Mouse (Mus musculus) spleen, adult 2 months (tissue): Measurements from ENCODE around the gene Rnf167.

ENCODE experiments used
- CTCF ChIP-seq: fragments of 200-500 bp; IDR thresholded peaks from 2 replicates; pipeline ENCODE4 v1.5.1; 2011; ENCODE audit warnings: mild to moderate bottlenecking, inconsistent platforms; ENCODE audit not compliant: insufficient read depth, insufficient read length, insufficient replicate concordance; ENCODE audit errors: extremely low read depth
- POLR2A ChIP-seq: fragments of 200-500 bp; IDR thresholded peaks from 2 replicates; pipeline ENCODE4 v1.6.1; 2011; ENCODE audit warnings: low read depth, low read length, inconsistent platforms

DNA sequence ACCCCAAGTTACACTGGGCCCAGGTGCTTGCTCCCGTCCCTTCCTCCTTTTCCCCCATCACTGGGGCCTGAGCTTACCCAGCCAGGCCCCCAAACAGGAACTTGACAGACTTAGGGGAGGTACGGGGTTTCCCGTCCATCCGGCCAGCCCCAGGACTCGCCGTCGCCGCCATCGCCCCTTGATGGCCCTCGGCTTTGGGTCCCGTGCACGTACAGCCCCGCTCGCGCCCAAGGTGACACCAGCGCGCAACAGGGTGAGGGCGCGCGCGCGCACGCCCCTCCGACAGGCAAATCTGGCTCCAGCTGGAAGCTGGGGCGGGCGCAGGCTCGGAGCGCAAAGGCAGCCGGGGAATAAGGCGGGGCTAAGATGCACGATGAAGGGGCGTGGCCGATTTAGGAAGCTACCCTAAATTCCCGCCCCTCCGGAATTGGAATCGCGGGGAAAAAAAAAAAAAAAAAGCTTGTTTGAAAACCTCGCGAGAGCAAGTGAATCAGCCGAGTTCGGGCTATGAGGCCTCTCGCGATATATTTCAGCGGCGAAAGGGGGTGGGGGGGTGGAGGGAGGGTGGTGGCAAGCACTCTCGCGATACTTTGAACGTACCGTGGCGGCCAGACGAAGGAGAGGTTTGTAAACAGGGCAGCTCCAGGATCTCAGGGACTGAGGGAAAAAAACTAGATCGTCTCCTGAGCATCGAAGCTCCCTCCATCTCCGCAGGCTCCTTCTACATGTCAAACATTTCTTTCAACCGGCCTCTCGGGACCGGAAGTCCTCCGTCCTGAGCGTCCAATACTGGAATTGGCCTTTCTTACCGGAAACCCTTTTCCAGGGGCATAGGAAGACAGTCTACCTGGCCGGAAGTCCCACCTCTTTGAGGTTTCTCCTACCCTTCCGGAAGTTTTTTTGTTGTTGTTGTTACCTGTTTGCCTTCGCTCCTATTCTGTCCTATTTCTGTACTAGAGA is at the start of gene Rnf167, which contains the start of gene Slc25a11:
- TF ChIP-seq CTCF, result no peak
- TF ChIP-seq POLR2A, result peak; percentile 86
